Mouse (Mus musculus) brain, embryonic 14.5 days (tissue): ENCODE data around the gene Fkbp8.

Experiments
- CTCF ChIP-seq: fragments of 200-500 bp; IDR thresholded peaks from 2 replicates; pipeline ENCODE4 v1.5.1; 2012; ENCODE audit warnings: inconsistent platforms, mild to moderate bottlenecking, moderate library complexity, borderline replicate concordance; ENCODE audit not compliant: insufficient read depth, insufficient read length; ENCODE audit errors: extremely low read depth
- POLR2A ChIP-seq: fragments of 200-500 bp; IDR thresholded peaks from 2 replicates; pipeline ENCODE4 v1.6.1; 2012; ENCODE audit warnings: mild to moderate bottlenecking, inconsistent platforms, borderline replicate concordance; ENCODE audit not compliant: poor library complexity, insufficient read depth, insufficient read length, severe bottlenecking; ENCODE audit errors: extremely low read depth

DNA sequence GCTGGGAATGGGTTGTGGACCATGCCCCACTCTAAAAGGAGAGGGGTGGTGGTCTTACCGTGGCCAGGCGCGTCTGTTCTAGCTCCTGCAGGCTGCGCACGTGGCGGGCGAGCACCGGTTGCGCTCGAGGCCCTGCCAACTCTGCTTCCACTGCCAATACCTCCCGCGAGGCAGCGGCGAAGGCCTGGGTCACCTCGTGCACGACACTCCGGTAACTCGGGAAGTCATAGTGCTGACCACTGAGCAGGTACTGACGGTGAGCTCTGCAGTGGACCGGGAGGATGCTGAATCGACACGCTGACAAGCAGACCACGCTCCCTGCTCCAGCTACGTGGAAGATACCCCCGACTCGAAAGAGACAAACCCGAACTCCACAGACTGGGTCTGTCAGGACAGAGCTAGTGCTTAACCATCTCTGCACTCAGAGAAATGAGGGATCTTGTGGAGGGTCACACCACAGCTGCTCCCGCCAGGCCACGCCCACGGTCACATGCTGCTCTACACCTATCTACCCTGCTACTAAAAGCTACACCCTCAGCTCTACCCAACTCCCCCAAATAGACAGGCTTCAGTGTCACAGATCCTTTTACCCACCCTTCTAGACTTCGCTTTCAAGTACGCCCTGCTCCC is 21.7 kb upstream of the Fkbp8 start:
- no peak for TF ChIP-seq POLR2A
- no peak for TF ChIP-seq CTCF
